Mouse (Mus musculus) gastrocnemius, postnatal 36 days (tissue): ENCODE results near the gene Mctp2. TPM values are rescaled to one million over a fixed set of nuclear protein-coding genes. Genes with fewer than 3 reads are reported as not detected.
"Not testable (repeated sequence)": the region's sequence is repeated elsewhere in the genome, so short reads cannot be mapped to it uniquely, and the experiment has no call there.

Experiments used
- DNase-seq, 2 experiments: peaks; one replicate each; pipeline ENCODE4 v3.0.0; 2022
- intact Hi-C: fragments of 180-260 bp; cut with DNase I; formaldehyde crosslinking; loops from one replicate; pipeline ENCODE4 v1.15.1; 2025
- total RNA-seq, 2 experiments: library from RNA; stranded (reverse); gene quantifications; 2 replicates each; pipeline ENCODE4 v1.2.3; 2021

Gene Mctp2
- total RNA-seq, 2 experiments from 2014 or later: 0.08 TPM; not detected in 1

DNA sequence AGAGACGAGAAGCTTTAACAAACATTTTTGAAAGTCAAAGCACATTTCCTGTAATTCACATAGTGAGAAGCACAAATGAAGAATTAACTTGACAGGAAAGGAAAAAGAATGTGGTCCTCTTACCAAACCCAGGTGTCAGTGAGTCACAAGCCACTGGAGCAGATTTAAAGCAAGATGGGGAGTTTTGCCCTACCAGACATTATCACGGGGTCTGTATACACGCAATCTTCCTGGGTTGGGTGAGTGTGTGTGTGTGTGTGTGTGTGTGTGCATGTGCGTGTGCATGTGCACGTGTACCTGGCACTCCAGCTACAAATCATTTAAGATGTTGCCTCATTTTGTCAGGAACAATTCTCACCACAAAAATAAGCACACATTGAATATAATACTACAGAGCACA is 30.9 kb downstream of the Mctp2 start:
- DNase-seq: no peak
- intact Hi-C loops: no loop called here

- intact Hi-C loops: no loop called here
Observed at GRCm38 (mm10) chr7:72271546-72271945, 34.9 kb downstream of the Mctp2 start.

GRCm38 (mm10) chr7:72269994-72270393 is 36.4 kb downstream of the Mctp2 start:
- intact Hi-C loops: no loop called here
- no peak for DNase-seq

More at GRCm38 (mm10) chr7:72271546-72271945, 34.9 kb downstream of the Mctp2 start:
- DNase-seq: no peak

GRCm38 (mm10) chr7:72260766-72261655 is 45.4 kb downstream of the Mctp2 start:
- intact Hi-C loops: no loop called here

GRCm38 (mm10) chr7:72259045-72259444 is 47.4 kb downstream of the Mctp2 start:
- intact Hi-C loops: no loop called here
- no peak for DNase-seq

More at GRCm38 (mm10) chr7:72260766-72261655, 45.4 kb downstream of the Mctp2 start:
- DNase-seq: no peak

GRCm38 (mm10) chr7:72250326-72250725 is 56.1 kb downstream of the Mctp2 start:
- DNase-seq, intact Hi-C loops: not testable (repeated sequence)

DNA sequence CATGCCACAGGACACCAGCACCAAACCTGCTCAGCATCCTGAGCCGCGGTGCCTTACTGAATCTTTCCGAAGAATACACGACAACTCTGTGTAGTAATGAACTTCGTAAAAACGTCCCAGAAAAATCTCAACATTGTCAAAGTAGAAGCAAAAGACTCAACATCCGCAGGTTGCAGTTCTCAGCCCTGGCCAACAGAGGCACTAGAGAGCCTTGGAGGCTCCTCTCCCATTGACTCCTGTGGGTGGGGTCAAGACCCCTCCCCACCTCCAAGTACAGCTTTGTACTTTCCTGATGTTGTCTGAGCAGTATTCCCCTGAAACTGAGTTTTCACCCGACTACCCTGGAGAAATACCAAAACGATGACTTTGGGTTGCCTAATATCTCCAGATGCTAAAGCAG is 65.1 kb downstream of the Mctp2 start:
- DNase-seq: no peak
- intact Hi-C loops: loop anchor here (2.0 kb wide), 1 partner anchor 122 kb away; no protein-coding TSS in a partner anchor

- no peak for DNase-seq
- intact Hi-C loops: loop anchor here (2.0 kb wide), 1 partner anchor 123 kb away; no protein-coding TSS in a partner anchor
Observed at GRCm38 (mm10) chr7:72239782-72240493, 66.5 kb downstream of the Mctp2 start.

- DNase-seq: peak in 1 of 2 experiments; percentile 25
- intact Hi-C loops: no loop called here
Observed at GRCm38 (mm10) chr7:72238575-72238974, 67.8 kb downstream of the Mctp2 start.

DNA sequence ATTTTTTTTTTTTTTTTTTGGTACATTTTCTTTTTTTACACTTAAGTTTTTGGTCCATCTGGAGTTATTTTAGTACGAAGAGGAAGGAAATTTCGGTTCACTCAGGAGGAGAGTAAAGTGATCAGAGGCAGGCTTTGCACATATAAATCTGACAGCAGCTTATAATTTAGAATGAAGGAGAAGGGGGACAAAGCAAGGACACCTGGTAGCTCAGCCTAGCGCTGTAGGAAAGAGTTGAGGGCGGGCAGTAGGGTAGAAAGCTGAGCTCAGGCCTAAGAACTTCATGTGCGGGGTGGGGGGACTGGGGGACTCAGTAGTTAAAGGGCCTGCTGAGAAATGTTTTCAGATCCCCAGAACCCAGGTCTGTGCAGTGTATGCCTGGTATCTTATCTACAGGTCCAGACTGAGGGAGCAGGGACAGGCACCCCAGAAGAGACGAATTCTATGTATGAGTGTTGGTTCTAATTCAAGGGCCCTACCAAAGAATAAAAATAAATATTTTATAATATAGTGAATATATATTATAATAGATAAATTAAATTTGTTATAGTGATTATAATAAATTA is 71.9 kb downstream of the Mctp2 start:
- no peak for DNase-seq
- intact Hi-C loops: no loop called here

DNA sequence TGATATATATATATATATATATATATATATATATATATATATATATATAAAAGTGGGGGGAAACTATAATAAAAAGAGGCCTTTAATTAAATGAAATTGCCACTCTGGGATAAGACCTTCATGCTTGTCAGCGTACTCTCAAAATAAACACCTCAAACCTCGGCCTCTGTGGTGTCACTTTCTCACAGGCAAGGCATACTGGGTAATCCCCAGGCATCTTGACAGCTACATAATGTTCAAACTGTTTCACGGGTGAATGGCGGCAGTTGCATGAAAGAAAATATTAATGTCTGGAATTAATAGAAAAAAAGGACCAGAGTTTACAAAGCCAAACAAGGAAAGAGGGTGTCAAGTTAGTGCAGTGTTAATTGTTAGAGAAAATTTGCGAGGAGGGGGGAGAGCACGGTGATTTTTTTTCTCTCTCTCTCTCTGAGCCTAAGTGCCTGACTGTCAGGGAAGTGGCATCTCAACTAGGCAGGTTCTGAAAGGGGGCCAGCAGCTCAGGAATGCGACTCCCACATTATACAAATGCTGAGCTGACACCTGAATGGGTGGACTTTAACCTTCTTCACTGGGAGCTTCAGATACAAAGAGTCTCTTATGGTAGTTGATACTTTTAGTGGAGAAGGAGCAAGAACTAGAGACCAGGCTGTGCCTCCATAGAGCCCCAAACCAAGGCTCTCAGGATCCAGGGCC is 75.1 kb downstream of the Mctp2 start:
- no peak for DNase-seq
- intact Hi-C loops: no loop called here

DNA sequence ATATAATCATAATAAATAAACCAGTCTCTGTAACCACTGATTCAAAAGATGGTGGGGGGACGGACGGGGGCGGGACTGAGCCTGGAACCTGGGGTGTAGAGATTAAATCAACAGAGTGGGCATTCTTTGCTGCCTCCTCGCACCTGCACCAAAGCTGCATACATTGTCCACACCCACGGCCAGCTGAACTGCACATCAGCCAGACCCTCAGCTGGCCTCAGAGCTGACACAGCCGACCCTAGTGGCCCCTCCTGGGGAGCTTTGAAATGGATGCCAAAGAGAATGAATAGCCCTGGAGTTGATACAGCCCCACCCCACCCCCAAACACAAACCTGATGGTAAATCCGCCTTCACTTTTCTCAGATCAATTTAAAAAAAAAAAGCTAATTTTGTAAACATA is 76.5 kb downstream of the Mctp2 start:
- intact Hi-C loops: no loop called here
- DNase-seq: no peak

GRCm38 (mm10) chr7:72223558-72223957 is 82.8 kb downstream of the Mctp2 start:
- no peak for DNase-seq
- intact Hi-C loops: no loop called here

GRCm38 (mm10) chr7:72222532-72222931 is 83.9 kb downstream of the Mctp2 start:
- DNase-seq: no peak
- intact Hi-C loops: no loop called here

- intact Hi-C loops: no loop called here
- no peak for DNase-seq
Observed at GRCm38 (mm10) chr7:72218048-72218447, 88.4 kb downstream of the Mctp2 start.

DNA sequence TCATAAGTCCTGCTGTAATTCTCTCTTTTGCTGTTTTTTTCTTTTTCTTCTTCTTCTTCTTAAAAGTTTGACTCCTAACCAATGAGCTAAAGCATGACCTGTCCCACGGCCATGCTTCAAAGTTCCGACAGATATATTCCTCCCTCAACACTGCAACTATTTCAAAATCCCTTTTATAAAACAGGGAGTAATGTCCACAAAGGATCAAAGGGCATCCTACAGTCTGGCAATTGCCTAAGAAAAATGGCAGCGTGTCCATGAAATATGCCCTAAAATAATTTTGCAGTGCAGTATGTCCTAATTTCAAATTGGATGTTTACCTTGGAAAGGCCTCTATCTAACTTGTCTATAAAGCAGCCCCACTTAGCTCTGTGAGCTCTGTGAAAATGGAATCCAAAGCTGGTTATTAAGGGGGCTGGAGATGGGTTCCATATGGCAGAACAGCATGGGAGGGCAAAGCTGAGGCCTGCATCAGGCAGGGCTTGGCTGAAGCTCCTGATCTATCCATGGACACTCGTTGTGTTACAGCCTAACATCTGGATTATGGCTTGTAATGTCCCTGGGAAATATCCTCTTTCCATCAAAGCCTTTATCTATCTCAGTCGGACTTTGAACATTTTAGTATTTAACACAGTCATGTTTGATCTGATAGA is 90.7 kb downstream of the Mctp2 start:
- intact Hi-C loops: no loop called here
- DNase-seq: no peak

- intact Hi-C loops: no loop called here
- DNase-seq: no peak
Observed at GRCm38 (mm10) chr7:72210201-72210600, 96.2 kb downstream of the Mctp2 start.

DNA sequence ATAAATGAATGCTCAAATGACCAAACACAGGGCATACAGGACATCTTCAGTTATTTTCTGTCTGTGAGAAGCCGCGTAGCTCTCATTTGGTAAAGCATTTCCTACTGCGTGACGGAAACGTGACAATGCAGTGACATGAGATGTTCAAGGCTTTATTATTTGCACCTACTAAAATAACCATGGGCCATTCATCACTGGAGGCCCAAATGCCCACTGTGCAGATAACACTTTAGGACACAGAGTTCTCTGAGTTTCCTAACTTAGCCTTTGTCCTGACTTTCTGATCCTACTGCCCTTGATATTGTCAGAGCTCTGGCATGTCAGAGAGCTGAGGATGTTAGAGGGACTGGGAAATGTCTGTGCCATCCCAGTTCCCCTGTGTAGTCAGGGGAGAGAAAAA is 97.1 kb downstream of the Mctp2 start:
- intact Hi-C loops: no loop called here
- no peak for DNase-seq

DNA sequence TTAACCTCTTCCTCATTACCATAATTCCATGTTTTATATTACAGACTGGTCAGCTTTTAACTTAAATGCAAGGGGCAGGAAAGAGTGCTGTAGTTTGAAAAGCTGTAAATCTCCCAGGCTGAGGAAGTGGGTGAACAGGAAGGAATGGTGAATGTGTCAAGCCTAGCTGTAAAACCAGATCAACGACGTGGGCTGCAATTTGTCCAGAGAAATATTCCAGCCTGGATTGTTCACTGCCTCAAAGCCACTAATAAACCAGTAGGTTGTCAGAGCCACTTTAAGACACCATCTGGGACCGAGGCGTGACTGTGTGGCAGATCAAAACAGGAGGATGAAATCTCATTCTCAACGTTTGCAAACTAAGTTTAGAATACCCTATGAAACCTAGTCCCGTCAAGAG is 99.6 kb downstream of the Mctp2 start:
- DNase-seq: no peak
- intact Hi-C loops: no loop called here

DNA sequence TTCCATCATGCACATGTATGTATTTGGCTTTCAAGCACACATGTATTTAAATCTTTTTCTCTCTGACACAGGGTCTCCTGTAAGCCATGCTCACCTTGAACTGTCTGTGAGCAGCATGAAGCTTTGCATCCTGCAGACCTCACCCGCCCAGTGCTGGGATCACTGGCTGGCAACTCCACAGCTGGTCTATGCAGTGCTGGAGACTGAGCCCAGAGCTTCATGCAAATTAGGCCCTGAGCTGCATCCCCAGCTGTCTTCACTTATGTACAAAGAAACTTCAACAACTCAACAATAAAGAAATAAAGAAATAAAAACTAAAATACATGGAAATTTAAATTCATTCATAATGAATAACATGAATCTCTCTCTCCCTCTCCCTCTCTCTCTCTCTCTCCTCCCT is 110.7 kb downstream of the Mctp2 start:
- intact Hi-C loops: no loop called here
- DNase-seq: no peak
